Mouse (Mus musculus) layer of hippocampus, postnatal 25 days (tissue): ENCODE measurements at regions not wholly inside any gene's neighbourhood (a gene's known extent, or its start where the extent isn't known, plus 50 kb on each side); places are given as distances from the start of the nearest gene placed in this dataset.
"Not testable (repeated sequence)": the region's sequence is repeated elsewhere in the genome, so short reads cannot be mapped to it uniquely, and the experiment has no call there.

Experiments used
- DNase-seq, 2 experiments: peaks; one replicate each; pipeline ENCODE4 v3.0.0; 2022; ENCODE audit warnings: mixed read lengths in 2 of 2, low spot score in 1 of 2; ENCODE audit errors: extremely low spot score in 1 of 2

DNA sequence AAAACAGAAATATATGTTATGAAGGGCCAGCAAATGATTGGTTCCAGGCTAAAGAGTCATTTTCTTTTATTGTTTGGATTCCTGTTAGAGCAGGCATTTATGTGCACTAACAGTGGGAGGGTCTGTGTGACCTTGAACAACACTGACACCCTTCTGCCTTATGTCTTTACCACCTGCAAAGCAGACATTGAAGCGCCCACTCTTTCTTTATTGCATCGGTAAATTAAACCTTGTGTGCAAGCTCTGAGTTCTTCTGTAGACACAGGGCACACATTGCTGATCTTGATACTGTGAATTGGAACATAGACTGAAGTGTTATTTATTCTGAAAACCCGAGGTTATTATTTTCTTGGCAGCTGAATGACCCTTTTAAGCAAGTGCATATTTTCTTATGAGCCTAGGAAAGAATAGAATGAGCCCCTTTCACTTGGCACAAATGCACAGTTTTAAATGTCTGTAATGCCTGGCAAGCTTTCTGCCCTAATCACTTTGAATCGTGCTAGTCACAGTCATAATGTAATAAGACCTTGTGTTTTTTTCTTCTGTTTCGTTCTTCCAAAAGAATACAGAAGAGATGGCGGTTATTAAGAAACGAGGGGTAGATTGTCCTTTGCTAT lies 125.1 kb upstream of the Cobl start:
- no peak for DNase-seq

DNA sequence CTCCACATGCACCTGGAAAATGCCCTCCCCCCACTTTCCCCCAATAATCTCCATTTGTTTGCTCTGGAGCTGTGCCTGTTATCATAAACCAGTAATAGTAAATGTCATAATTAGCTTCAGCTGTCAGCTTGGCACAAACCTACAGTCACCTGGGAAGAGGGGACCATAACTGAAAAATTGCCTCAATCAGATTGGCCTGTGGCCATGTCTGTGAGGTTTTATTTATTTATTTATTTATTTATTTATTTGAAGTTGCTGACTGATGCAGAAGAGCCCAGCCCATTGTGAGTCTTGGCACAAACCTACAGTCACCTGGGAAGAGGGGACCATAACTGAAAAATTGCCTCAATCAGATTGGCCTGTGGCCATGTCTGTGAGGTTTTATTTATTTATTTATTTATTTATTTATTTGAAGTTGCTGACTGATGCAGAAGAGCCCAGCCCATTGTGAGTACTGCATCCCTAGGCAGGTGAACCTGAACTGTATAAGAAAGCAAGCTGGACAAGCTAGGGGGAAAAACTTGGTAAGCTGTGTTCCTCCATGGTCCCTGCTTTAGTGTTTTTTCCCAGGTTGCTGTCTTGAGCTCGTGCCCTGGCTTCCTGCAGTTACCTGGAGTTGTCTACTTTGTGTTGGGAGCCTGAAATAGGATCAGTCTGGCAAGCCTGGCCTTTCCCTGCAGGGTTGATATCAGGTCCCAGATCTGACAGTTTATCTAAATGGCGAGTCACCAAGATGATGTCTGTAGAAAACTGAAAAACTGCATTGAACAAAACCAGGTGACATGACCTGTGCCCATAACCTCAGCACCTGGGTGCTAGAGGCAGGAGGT lies 120.3 kb upstream of the Cobl start:
- not testable (repeated sequence) for DNase-seq

DNA sequence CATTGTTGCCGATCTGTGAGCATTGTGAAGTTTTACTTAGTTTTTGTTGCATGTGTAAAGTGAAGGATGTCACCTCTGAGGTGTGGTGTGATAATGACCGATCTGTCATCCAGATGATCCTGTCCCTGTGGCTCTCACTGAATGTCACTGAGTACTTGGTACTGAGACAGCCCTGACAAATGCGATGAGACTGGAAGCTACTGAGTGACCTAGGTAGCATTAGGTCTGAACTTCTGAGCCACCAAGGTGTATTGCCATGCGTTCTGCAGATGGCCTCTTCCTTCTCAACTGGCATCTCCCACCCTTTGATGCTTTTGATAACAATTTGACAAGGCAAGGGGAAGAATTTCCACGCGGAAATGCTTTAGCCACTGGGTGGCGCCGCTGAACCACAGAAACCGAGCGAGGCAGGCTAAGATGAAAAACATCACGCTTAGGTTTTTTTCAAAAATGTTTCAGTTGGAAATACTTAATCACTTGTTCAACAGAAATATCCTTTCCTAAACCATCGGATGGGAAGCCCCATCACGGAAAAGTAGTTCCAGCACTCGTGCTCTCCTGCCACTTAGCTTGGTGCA lies 114.3 kb upstream of the Cobl start:
- peak; percentile 71 to 89 for DNase-seq

DNA sequence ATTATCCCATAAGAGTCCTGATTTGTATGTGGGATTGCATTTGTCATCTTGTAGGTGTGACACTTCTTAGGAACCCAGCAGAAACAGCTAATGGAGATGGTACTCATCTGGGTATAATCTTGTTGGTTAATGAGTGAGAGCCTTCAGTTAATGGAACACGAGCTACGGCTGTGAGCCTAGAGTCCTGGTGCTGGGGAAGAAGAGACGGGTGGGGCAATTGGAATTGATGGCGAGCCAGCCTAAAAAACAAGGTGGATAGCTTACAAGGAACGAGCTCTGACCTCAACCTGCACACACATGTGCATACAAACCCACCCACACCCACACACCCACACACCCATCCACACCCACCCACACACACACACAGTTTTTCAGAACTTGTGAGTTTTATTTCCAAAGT lies 94.9 kb upstream of the Cobl start:
- DNase-seq: no peak

DNA sequence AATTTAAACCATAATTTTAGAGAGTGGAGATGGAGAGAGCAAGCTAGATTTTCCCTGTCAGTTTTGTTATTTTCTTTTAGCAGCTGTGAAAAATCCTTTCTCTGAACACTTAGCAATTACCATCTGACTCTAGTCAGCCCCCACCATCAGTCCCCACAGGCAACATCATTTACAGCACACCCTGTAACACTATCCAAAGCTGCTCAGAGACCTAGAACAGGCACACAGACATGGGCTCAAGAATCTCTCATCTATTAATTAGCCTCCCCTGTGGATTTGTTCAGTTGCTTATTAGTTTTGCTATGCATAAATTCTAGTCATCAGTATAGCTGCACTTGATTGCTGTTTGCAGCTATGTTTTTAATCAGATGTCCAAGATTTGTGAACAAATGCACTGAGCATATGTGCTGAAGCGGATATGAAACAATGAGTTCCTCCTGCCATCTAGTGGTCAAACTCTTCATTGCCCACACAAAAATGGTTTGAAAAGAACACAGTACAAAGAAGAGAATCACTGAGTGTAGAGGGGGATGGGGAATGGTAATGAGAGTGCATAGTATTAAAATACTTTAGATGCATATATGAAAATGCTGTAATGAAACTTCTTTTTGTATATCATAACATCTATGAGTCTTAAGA lies 94.4 kb upstream of the Cobl start:
- peak in 1 of 2 experiments; percentile 22 for DNase-seq

DNA sequence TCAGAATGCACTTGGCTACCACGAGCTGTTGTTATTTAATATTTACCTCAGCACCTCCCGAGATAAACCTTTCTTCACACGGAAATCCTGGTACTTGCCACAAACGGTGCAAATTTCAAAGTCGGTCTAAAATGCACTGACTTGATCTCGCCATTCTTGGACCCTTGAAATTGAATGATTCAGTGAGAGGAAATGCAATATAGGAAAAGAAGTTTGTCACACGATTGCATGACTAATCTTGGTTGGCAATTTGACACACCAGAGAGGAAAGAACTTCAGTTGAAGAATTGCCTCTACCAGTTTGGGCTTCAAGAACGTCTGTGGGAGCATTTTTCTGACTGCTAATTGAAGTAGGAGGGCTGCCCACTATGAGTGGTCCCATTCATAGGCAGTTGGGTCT lies 93.4 kb upstream of the Cobl start:
- no peak for DNase-seq

DNA sequence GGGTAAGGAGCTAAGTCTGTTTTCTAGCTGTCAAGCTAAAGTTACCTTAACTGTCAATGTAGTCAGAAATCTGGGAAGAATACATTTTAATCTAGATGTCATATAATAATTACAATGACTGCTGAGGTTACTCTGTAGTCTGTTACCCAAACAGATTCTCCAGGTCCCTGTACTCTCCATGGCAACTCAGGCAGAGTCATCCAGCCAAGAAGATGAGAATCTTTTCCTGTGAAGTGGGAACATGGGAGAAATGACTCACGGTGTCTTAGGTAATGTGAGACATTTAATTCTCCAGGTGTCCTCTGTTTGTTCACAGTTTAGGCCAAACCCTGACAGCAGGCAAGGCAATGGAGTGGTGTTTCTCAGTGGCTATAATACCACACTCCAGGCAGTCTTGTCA lies 81.0 kb upstream of the Cobl start:
- no peak for DNase-seq

DNA sequence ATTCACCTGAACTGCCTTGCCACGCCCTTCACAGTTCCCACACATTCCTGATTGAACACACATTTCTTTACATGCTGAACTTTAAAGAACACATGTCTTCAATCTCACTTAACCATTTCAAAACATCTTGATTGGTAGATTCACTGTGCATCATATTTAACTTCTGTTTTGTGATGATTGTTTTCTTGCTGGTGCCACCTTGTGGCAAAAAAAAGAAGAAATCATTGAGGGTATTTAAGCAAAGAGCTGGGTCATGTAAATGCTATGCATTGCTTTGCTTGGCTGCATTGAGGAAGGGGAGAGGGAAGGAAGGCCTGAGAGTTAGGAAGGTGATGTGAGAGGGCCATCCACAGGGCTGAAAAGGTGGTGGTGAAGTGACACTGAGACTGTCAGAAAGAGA lies 78.3 kb upstream of the Cobl start:
- no peak for DNase-seq

DNA sequence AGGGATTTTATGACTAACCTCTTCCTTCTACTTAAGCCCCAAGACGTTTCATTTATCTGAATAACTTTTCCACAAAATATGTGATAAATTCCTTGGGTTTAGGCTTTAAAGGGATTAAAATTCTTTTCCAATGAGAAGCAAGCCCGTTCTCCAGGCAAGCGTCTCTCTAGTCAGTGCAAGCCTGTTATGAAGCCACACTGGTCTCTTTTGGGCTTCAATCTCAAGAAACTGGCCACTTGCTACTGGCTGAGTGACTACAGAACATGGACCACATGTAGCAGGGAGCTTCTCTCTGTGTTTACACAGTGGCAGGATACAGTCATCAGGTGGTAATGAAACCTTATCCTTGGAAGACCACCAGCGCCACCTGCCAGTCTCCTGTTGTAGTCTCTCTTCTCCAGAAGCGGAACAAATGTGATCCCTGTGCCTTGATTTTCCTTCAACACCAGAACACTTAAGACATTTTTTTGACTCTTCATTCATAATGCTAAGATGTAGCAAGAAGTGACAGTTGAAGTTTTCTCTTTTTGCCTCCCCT lies 75.6 kb upstream of the Cobl start:
- DNase-seq: peak in 1 of 2 experiments; percentile 29

DNA sequence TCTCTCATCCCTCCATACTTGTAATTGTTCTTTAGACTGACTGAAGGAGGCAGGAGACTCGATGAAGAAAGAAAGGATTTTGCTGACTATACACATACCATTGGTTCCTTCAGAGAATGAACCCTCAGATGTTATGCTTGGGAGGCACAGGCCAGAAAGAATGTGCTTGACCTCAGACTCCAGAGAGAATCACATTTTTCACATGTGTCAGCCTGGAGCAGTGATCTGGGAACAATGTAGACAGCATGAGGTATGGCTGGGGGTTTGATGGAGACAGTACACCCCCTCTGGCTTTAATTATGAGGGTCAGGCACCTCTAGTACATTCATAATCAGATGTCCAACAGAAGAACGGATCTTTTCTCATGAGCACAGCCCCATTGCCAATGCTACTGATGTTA lies 70.3 kb upstream of the Cobl start:
- DNase-seq: no peak

DNA sequence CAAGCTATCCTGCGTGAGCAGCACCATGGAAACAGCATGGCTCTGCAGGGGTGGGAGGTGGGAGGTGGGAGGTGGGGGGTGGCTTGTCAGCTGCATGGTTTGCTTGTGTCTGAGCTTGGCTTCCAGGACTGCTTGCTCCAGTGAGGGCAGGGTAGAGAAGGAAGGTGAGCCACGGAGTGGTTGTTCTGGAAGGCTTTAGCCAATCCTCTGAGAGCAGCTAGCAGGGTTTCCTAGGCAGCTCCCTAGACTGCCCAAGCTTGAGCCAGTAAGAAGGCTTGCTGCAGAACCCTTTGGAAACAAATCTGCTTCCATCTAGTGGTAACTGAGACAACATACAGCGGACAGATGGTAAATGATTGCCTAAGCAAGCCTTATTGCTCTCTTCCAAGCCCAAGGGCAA lies 67.5 kb upstream of the Cobl start:
- peak; percentile 15 to 31 for DNase-seq

DNA sequence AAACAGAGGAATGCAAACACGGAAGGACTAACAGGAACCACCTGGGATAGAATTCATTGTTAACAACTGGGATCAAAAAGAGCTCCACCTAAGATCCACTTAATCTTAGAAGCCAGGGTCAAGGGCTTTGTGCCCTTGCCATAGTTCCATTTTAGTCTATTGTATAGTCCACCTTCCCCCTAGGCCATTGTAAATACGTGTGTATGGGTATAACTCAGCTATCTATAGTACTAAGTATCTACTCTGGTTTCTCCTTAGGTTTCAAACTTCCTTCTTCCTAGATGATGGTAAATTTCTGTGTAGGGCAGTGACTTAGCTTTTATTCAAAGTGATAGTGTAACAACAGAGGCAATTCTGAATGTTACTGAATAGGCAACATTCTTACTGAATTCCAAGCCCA lies 57.3 kb upstream of the Cobl start:
- DNase-seq: not testable (repeated sequence)

DNA sequence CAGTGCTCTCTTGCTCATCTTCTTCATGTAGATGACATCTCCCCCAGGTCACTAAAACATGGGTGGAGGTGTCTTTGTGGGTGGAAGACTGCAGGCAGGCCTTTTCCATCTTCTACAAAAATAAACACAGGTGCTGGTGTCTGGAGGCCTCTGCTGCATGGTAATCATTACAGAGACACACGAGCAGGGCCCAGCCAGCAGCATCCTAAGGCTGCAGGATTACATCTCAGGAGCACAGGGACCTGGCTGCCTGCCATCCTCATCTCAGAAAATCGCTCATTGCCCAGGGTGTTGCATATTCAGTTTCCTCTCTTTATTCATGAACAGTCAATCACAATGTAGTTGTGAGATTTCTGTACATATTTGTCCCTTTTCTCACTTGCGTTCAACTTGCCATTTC lies 56.5 kb upstream of the Cobl start:
- DNase-seq: no peak

DNA sequence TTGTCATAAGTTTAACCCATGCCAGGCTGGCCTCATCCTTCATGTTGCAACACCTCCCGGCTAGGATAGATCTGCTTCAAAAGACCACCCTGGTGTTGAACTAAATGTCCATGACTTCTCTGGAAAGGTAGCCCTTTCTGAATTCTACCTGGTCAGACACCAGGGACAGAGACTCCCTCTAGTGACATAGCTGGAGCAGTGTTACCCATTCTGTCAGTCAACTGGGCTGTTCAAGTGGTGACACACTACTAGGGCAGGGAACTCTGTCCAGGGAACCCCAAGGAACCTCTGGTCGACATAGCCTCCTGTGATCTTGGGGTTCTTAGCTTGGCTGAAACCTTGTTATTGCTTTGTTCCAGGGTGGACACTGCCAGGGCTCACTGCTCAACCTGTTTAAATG lies 51.6 kb upstream of the Cobl start:
- no peak for DNase-seq
